Mouse (Mus musculus): Measurements from ENCODE around the gene Mtrf1l. TPM values are rescaled to one million over a fixed set of nuclear protein-coding genes. Genes with fewer than 3 reads are reported as not detected.

Mtrf1l gene
- polyA plus RNA-seq, 1 experiment = 0.15 TPM

- no peak overlapping the region for H3K4me3 ChIP-seq (replicated peaks)
- H3K9me3 ChIP-seq (ENCODE audit: control insufficient read depth, low read length) = no peaks in the 10 kb centered on the region
- H3K27me3 ChIP-seq (ENCODE audit: control insufficient read depth) = no peaks in the 10 kb centered on the region
- H3K4me1 ChIP-seq (ENCODE audit: control insufficient read depth) = no peaks in the 10 kb centered on the region
- no peaks in the 10 kb centered on the region for H3K36me3 ChIP-seq (ENCODE audit: control insufficient read depth)
- TF ChIP-seq GATA1 (IDR thresholded peaks at IDR 0.05; ENCODE audit: low read length) (no peak), TAL1 (IDR thresholded peaks at IDR 0.05; ENCODE audit: low read length) (no peak)
Observed at GRCm38 (mm10) chr10:5790657-5791056, 33.1 kb downstream of the Mtrf1l start.

GRCm38 (mm10) chr10:5786923-5787322, 36.8 kb downstream of the Mtrf1l start:
- no peaks in the 10 kb centered on the region for H3K4me1 ChIP-seq (ENCODE audit: control insufficient read depth)
- no peak overlapping the region for H3K4me3 ChIP-seq (replicated peaks)
- TF ChIP-seq GATA1 (IDR thresholded peaks at IDR 0.05; ENCODE audit: low read length) (no peak), TAL1 (IDR thresholded peaks at IDR 0.05; ENCODE audit: low read length) (no peak)
- no peaks in the 10 kb centered on the region for H3K36me3 ChIP-seq (ENCODE audit: control insufficient read depth)
- no peaks in the 10 kb centered on the region for H3K27me3 ChIP-seq (ENCODE audit: control insufficient read depth)
- no peaks in the 10 kb centered on the region for H3K9me3 ChIP-seq (ENCODE audit: control insufficient read depth, low read length)

Other genes with a start within 250 kb of the Mtrf1l start
- gene Myct1, start 230.1 kb downstream of the Mtrf1l start, polyA plus RNA-seq (2012) = 0.03 and 0.09 TPM in 2 replicates
- gene Vip, start 184.7 kb downstream of the Mtrf1l start, polyA plus RNA-seq (2012) = not detected in 2 replicates
- gene Fbxo5, start 18.3 kb downstream of the Mtrf1l start, polyA plus RNA-seq (2012) = 2.7 and 3.4 TPM in 2 replicates
- 0.02 TPM in 1 of 2 replicates, not detected in the other for gene Rgs17, start 98.5 kb upstream of the Mtrf1l start, polyA plus RNA-seq (2012)